Mouse (Mus musculus): ENCODE results near the gene Ttc39a. TPM values are rescaled to one million over a fixed set of nuclear protein-coding genes. Genes with fewer than 3 reads are reported as not detected.

Ttc39a gene
- polyA plus RNA-seq, 1 experiment, result 2.8 TPM

DNA sequence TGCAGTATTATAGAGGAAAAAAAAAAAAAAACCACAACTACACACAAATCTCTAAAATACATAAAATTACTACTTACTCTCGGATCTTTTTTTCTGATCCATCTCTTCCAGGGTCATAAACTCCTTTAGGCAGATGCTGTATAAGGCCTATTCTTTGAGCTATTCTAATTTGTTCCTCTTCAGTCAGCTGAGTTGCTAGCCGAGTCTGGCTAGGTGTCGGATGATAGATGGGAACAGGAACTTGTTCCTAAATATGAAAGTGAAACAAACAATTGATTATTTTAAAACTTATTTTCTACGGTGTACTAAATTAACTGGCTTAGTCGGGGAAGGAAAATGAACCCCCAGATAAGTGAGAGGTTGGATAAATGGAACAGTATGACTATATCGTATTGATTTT, 50.4 kb downstream of the Ttc39a start:
- 72% methylated on average over 6 of the region's 6 CpGs for WGBS
- Histone ChIP-seq H3K27ac (ENCODE audit: insufficient read depth, low read depth, low read length) (no peak overlapping the region), H3K4me1 (ENCODE audit: control insufficient read depth, insufficient read depth, low read length) (peaks cover 4% of the 10 kb centered on the region; the same call in 1 of the 2 replicates), H3K27me3 (replicated peaks; ENCODE audit: control insufficient read depth, insufficient read depth, low read length) (no peaks in the 10 kb centered on the region), H3K36me3 (ENCODE audit: control insufficient read depth, insufficient read depth, low read length) (peaks cover 2% of the 10 kb centered on the region; the same call in 1 of the 2 replicates), H3K4me3 (ENCODE audit: insufficient read depth, low read depth, low read length) (no peak overlapping the region)
- no peak for DNase-seq
- TF ChIP-seq CTCF (conservative IDR thresholded peaks at IDR 0.05; ENCODE audit: insufficient read depth, insufficient read length, low read depth, low read length), result no peak
- no peak for TF ChIP-seq POLR2A (IDR thresholded peaks at IDR 0.05; ENCODE audit: low read depth, low read length)

DNA sequence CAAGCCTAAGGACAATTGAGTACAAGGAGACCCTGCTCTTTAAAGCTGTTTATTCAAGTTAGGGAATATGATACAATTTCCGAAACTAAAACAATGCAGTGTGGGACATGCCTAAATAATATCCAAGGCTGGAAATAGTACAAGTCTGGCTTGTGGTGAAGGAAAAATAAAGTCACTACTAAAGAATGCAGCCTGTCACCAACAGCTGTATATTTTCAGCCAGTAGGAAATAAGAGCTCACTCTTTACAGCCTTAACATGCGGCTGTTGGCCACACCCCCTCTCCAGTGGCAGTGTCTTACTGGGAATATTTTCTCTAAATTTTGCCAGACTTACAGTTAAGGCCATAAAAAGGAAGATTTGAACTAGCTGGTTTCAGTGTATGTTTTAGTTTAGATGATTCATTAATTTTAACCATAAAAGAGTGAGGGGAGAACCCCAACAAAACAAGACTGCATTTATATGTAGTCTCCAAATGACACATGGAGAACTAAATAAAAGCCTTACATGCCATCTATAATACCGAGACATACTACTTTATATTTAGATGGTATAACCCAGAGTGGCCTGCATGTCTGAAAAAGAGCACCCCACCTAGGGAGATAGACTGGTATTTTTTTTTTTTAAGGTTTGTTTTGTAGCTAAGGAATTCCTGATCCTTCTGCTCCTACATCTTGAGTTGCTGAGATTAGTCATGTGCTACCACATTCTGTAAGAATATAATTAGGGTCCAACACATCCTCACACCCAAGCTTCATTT, 54.2 kb downstream of the Ttc39a start:
- WGBS, result 37% methylated on average over 3 of the region's 3 CpGs
- DNase-seq, result peak; percentile 65
- Histone ChIP-seq H3K27ac (ENCODE audit: insufficient read depth, low read depth, low read length) (peak overlapping the region; percentile 95), H3K27me3 (replicated peaks; ENCODE audit: control insufficient read depth, insufficient read depth, low read length) (no peaks in the 10 kb centered on the region), H3K4me3 (ENCODE audit: insufficient read depth, low read depth, low read length) (no peak overlapping the region), H3K36me3 (ENCODE audit: control insufficient read depth, insufficient read depth, low read length) (peaks cover under 1% of the 10 kb centered on the region; the same call in 1 of the 2 replicates), H3K4me1 (ENCODE audit: control insufficient read depth, insufficient read depth, low read length) (peaks cover 4% of the 10 kb centered on the region; the same call in 1 of the 2 replicates)
- no peak for TF ChIP-seq CTCF (conservative IDR thresholded peaks at IDR 0.05; ENCODE audit: insufficient read depth, insufficient read length, low read depth, low read length)
- TF ChIP-seq POLR2A (IDR thresholded peaks at IDR 0.05; ENCODE audit: low read depth, low read length), result no peak

DNA sequence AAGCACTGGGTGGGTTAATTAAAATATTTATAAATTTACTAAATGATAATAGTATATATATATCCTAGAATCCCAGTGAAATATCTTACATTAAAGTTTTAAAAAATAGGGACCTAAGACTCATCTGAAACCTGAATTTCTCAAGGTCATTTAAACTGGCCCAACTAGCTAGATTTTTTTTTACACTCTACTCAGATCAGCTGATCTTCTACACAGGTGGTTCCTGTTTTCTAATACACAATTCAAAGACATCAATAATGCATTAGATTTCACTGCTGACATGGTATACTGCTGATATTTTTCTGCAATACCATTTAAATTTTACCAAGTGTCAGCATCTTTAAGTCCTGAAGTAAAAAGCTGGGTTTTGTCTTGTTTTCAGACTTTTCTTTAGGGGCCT, 57.5 kb downstream of the Ttc39a start:
- Histone ChIP-seq H3K27me3 (replicated peaks; ENCODE audit: control insufficient read depth, insufficient read depth, low read length) (no peaks in the 10 kb centered on the region), H3K4me3 (ENCODE audit: insufficient read depth, low read depth, low read length) (no peak overlapping the region), H3K4me1 (ENCODE audit: control insufficient read depth, insufficient read depth, low read length) (peaks cover 4% of the 10 kb centered on the region; the same call in 1 of the 2 replicates), H3K27ac (ENCODE audit: insufficient read depth, low read depth, low read length) (no peak overlapping the region), H3K36me3 (ENCODE audit: control insufficient read depth, insufficient read depth, low read length) (no peaks in the 10 kb centered on the region)
- no peak for TF ChIP-seq CTCF (conservative IDR thresholded peaks at IDR 0.05; ENCODE audit: insufficient read depth, insufficient read length, low read depth, low read length)
- TF ChIP-seq POLR2A (IDR thresholded peaks at IDR 0.05; ENCODE audit: low read depth, low read length), result no peak
- DNase-seq, result no peak

DNA sequence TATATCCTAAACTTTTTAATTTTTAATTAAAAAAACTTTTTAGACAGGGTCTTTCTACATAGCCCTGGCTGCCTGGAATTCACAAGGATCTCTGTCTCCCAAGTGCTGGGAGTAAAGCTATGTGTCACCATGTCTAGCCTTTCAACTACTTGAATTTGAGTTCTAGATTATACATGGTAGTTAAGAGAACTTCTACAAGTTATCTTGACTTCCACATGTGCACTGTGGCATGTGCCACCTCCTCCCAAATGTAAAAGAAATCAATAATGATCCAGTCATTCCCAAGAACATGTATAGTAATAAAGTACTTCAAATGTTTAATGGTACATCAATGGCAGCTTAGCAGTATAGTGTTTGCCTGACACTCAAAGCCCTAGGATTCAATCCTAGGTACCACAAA, 61.3 kb downstream of the Ttc39a start:
- no peak for TF ChIP-seq CTCF (conservative IDR thresholded peaks at IDR 0.05; ENCODE audit: insufficient read depth, insufficient read length, low read depth, low read length)
- TF ChIP-seq POLR2A (IDR thresholded peaks at IDR 0.05; ENCODE audit: low read depth, low read length), result no peak
- H3K4me1 ChIP-seq (ENCODE audit: control insufficient read depth, insufficient read depth, low read length), result peaks cover 10% of the 10 kb centered on the region
- no peak for DNase-seq
- H3K36me3 ChIP-seq (ENCODE audit: control insufficient read depth, insufficient read depth, low read length), result no peaks in the 10 kb centered on the region
- no peak overlapping the region for H3K27ac ChIP-seq (ENCODE audit: insufficient read depth, low read depth, low read length)
- no peak overlapping the region for H3K4me3 ChIP-seq (ENCODE audit: insufficient read depth, low read depth, low read length)
- no peaks in the 10 kb centered on the region for H3K27me3 ChIP-seq (replicated peaks; ENCODE audit: control insufficient read depth, insufficient read depth, low read length)

DNA sequence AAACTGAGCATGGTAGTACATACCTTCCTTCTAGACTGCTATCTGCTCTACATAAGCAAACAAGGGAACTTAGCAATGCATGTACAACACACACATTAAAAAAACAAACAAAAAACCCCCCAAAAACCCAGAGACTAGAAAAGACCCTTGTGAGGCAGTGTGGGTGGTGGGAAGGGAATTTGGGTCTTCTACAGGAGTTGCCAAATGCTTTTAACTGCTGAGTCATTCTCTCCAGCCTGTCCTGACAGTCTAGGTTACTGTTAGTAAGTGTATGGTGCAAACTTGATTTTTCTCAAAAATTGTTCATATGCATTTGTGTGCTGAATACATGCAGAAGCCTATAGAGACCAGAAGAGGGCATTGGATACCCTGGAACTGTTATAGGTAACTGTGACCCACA, 65.2 kb downstream of the Ttc39a start:
- H3K27ac ChIP-seq (ENCODE audit: insufficient read depth, low read depth, low read length), result no peak overlapping the region; the same call in 1 of the 2 replicates
- no peaks in the 10 kb centered on the region for H3K36me3 ChIP-seq (ENCODE audit: control insufficient read depth, insufficient read depth, low read length)
- H3K4me3 ChIP-seq (ENCODE audit: insufficient read depth, low read depth, low read length), result no peak overlapping the region
- H3K27me3 ChIP-seq (replicated peaks; ENCODE audit: control insufficient read depth, insufficient read depth, low read length), result no peaks in the 10 kb centered on the region
- H3K4me1 ChIP-seq (ENCODE audit: control insufficient read depth, insufficient read depth, low read length), result peaks cover 14% of the 10 kb centered on the region
- TF ChIP-seq CTCF (conservative IDR thresholded peaks at IDR 0.05; ENCODE audit: insufficient read depth, insufficient read length, low read depth, low read length), result no peak
- TF ChIP-seq POLR2A (IDR thresholded peaks at IDR 0.05; ENCODE audit: low read depth, low read length), result no peak
- no peak for DNase-seq

DNA sequence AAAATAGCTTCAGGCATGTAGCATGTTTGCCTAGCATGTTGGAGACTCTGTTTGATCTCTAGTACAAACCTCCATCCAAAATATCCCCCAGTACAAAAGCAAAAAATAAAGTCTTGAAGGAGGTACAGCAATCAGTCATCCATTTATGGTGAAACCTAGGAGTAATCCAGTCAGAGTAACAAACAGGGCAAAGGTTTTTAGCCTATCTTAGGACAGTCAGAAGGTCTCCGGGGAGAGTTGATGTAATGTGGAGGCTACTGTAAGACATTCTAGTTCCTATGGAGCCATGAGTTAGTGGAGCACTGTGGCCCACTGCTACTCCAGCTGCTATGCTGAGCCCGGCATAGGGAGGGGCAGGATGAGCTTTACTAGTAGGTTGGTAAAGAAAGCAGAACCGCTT, 66.1 kb downstream of the Ttc39a start:
- peak; percentile 67 for DNase-seq
- Histone ChIP-seq H3K4me3 (ENCODE audit: insufficient read depth, low read depth, low read length) (no peak overlapping the region), H3K27me3 (replicated peaks; ENCODE audit: control insufficient read depth, insufficient read depth, low read length) (no peaks in the 10 kb centered on the region), H3K36me3 (ENCODE audit: control insufficient read depth, insufficient read depth, low read length) (no peaks in the 10 kb centered on the region), H3K4me1 (ENCODE audit: control insufficient read depth, insufficient read depth, low read length) (peaks cover 17% of the 10 kb centered on the region), H3K27ac (ENCODE audit: insufficient read depth, low read depth, low read length) (peak overlapping the region; percentile 92)
- 68% methylated on average over 3 of the region's 3 CpGs for WGBS
- TF ChIP-seq CTCF (conservative IDR thresholded peaks at IDR 0.05; ENCODE audit: insufficient read depth, insufficient read length, low read depth, low read length) (no peak), POLR2A (IDR thresholded peaks at IDR 0.05; ENCODE audit: low read depth, low read length) (no peak)

DNA sequence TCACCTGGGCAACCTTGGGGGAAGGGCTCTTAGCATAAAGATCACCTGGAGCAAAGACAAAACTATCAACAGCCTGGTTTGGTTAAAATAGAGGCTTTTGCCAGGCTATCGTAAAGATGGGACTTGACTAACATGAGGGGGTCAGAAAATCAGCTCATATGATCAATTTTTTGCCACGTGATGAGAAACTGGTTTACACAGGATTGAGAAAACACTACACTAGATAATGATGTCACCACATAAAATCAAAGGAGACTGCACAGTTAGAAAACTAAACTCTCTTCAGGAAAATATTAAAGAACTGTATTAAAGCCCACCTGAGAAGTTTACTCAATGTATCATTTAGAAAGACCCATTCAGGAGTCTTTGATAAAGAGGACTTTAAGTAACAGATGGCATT, 68.7 kb downstream of the Ttc39a start:
- WGBS, result 31% methylated on average over 2 of the region's 2 CpGs
- DNase-seq, result no peak
- no peaks in the 10 kb centered on the region for H3K27me3 ChIP-seq (replicated peaks; ENCODE audit: control insufficient read depth, insufficient read depth, low read length)
- TF ChIP-seq POLR2A (IDR thresholded peaks at IDR 0.05; ENCODE audit: low read depth, low read length) (no peak), CTCF (conservative IDR thresholded peaks at IDR 0.05; ENCODE audit: insufficient read depth, insufficient read length, low read depth, low read length) (no peak)
- no peaks in the 10 kb centered on the region for H3K36me3 ChIP-seq (ENCODE audit: control insufficient read depth, insufficient read depth, low read length)
- peaks cover 18% of the 10 kb centered on the region for H3K4me1 ChIP-seq (ENCODE audit: control insufficient read depth, insufficient read depth, low read length)
- H3K27ac ChIP-seq (ENCODE audit: insufficient read depth, low read depth, low read length), result peak overlapping the region; percentile 23; the same call in 1 of the 2 replicates
- no peak overlapping the region for H3K4me3 ChIP-seq (ENCODE audit: insufficient read depth, low read depth, low read length)
